Mouse (Mus musculus) liver, embryonic 15.5 days (tissue): ENCODE results near the gene Sesn3. TPM values are rescaled to one million over a fixed set of nuclear protein-coding genes. Genes with fewer than 3 reads are reported as not detected.
A peak's percentile ranks its signal among the peaks of the same experiment; 100 is the strongest.

Experiments used
- ATAC-seq: fragments of 200-750 bp; cut with Nextera tagmentation; 2 replicates; pipeline ENCODE4 v1.8.0; 2017; ENCODE audit warnings: moderate number of reproducible peaks, mild to moderate bottlenecking, moderate library complexity; ENCODE audit not compliant: insufficient read depth
- H3K27ac ChIP-seq: fragments of 300-500 bp; sonication (generic); replicated peaks from 2 replicates; pipeline ENCODE4 v1.5.1; 2015; ENCODE audit warnings: mild to moderate bottlenecking, inconsistent platforms
- H3K27me3 ChIP-seq: fragments of 300-500 bp; sonication (generic); 2 replicates; pipeline ENCODE4 v1.6.1; 2015; ENCODE audit warnings: mild to moderate bottlenecking, inconsistent platforms
- H3K36me3 ChIP-seq: fragments of 300-500 bp; sonication (generic); replicated peaks from 2 replicates; pipeline ENCODE4 v1.6.1; 2015; ENCODE audit warnings: moderate library complexity, mild to moderate bottlenecking, inconsistent platforms
- H3K4me1 ChIP-seq: fragments of 300-500 bp; sonication (generic); replicated peaks from 2 replicates; pipeline ENCODE4 v1.6.1; 2015; ENCODE audit warnings: inconsistent platforms
- H3K4me2 ChIP-seq: fragments of 300-500 bp; sonication (generic); 2 replicates; pipeline ENCODE4 v1.6.1; 2015; ENCODE audit warnings: moderate library complexity, mild to moderate bottlenecking, inconsistent platforms
- H3K4me3 ChIP-seq: fragments of 300-500 bp; sonication (generic); replicated peaks from 2 replicates; pipeline ENCODE4 v1.5.1; 2015; ENCODE audit warnings: mild to moderate bottlenecking, inconsistent platforms
- H3K9ac ChIP-seq: fragments of 300-500 bp; sonication (generic); 2 replicates; pipeline ENCODE4 v1.6.1; 2015; ENCODE audit warnings: moderate library complexity, mild to moderate bottlenecking, inconsistent platforms
- H3K9me3 ChIP-seq: fragments of 300-500 bp; sonication (generic); replicated peaks from 2 replicates; pipeline ENCODE4 v1.6.1; 2016; ENCODE audit warnings: inconsistent platforms
- WGBS: fragments of 180-500 bp; shearing (Covaris S2); methylation state at CpG from one replicate; pipeline ENCODE4 v1.1.7; 2015; ENCODE audit warnings: mixed read lengths; ENCODE audit not compliant: insufficient replicate concordance; 5-methylcytosine and 5-hydroxymethylcytosine counted together
- polyA plus RNA-seq: library from polyadenylated mRNA; unstranded; fragments of >200 nt; fragmentation: Nextera tagmentation; extraction: Ambion mirVana; gene quantifications from 2 replicates; pipeline ENCODE4 v1.2.1, GENCODE M21; 2015

Sesn3 gene
- polyA plus RNA-seq, 1 experiment from 2014 or later = 1.5 TPM

- H3K4me3 ChIP-seq = no peak overlapping the region
- no peak overlapping the region for H3K9ac ChIP-seq
- 54% methylated on average over 3 of the region's 3 CpGs for WGBS
- H3K9me3 ChIP-seq = no peaks in the 10 kb centered on the region
- H3K4me1 ChIP-seq = 0 out of 2 replicates have a peak, but pooled peaks cover 4% of the 10 kb centered on the region
- no peaks in the 10 kb centered on the region for H3K27me3 ChIP-seq
- ATAC-seq = no peak
- H3K27ac ChIP-seq = no peak overlapping the region
- no peaks in the 10 kb centered on the region for H3K36me3 ChIP-seq
- no peak overlapping the region for H3K4me2 ChIP-seq
Observed at GRCm38 (mm10) chr9:14248209-14248596, 26.7 kb upstream of the Sesn3 start.

DNA sequence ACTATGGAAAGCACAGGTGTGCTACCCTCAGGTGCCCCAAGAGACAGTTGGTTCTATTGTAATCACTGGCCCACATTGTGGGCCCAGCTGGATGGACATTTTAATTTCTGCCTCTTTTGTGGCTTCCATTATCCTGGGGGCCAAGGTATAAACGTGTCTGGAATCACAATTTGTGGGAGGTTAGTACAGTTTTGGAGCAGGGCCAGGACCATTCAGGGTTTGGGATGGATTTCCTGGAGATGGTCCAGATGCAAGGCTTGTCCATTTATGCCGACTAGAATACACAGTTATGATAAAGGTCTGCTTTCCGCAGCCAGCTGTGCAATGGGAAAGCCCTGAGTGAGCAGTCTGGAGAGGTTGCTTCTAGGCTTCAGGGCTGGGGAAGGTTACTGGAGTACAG lies 13.7 kb upstream of the Sesn3 start:
- Histone ChIP-seq H3K4me1 (no peaks in the 10 kb centered on the region), H3K27me3 (no peaks in the 10 kb centered on the region), H3K4me2 (no peak overlapping the region), H3K9ac (no peak overlapping the region), H3K36me3 (no peaks in the 10 kb centered on the region), H3K9me3 (no peaks in the 10 kb centered on the region), H3K27ac (no peak overlapping the region), H3K4me3 (no peak overlapping the region)
- ATAC-seq = no peak
- 37% methylated on average over 3 of the region's 3 CpGs for WGBS

DNA sequence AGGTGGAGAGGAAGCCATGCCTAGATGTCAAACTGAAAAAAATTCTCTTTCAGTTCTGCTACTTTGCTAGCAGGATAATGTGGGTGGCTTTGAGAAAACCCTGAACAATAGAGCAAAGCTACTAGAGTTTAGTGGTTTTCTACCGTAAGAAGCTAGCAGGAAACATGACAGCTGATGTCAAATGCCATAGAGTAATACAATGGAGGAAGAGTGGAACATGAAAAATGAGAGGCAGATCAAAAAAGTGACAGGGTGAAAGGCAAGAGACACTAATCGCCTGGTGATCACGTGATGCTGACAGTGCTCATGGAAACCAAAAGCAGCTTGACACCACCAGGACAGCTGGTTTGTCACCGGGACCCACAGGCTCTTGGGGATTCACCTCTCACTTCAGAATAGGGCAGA lies 12.3 kb upstream of the Sesn3 start:
- Histone ChIP-seq H3K9me3 (no peaks in the 10 kb centered on the region), H3K4me1 (no peaks in the 10 kb centered on the region), H3K4me3 (no peak overlapping the region), H3K36me3 (no peaks in the 10 kb centered on the region), H3K9ac (no peak overlapping the region), H3K27me3 (no peaks in the 10 kb centered on the region), H3K4me2 (no peak overlapping the region), H3K27ac (no peak overlapping the region)
- ATAC-seq = no peak
- 44% methylated on average over 4 of the region's 4 CpGs for WGBS

GRCm38 (mm10) chr9:14266470-14266869 lies 8.4 kb upstream of the Sesn3 start:
- WGBS = 31% methylated on average over 2 of the region's 2 CpGs
- Histone ChIP-seq H3K4me2 (no peak overlapping the region), H3K27me3 (no peaks in the 10 kb centered on the region), H3K36me3 (no peaks in the 10 kb centered on the region), H3K27ac (no peak overlapping the region), H3K4me3 (no peak overlapping the region), H3K9ac (no peak overlapping the region), H3K4me1 (no peaks in the 10 kb centered on the region), H3K9me3 (no peaks in the 10 kb centered on the region)
- ATAC-seq = no peak

GRCm38 (mm10) chr9:14268578-14268977 lies 6.3 kb upstream of the Sesn3 start:
- H3K27ac ChIP-seq = no peak overlapping the region
- no peak overlapping the region for H3K4me3 ChIP-seq
- WGBS = 41% methylated on average over 2 of the region's 2 CpGs
- ATAC-seq = no peak
- H3K4me2 ChIP-seq = no peak overlapping the region
- no peaks in the 10 kb centered on the region for H3K4me1 ChIP-seq
- no peaks in the 10 kb centered on the region for H3K36me3 ChIP-seq
- no peaks in the 10 kb centered on the region for H3K27me3 ChIP-seq
- H3K9me3 ChIP-seq = no peaks in the 10 kb centered on the region
- H3K9ac ChIP-seq = no peak overlapping the region

DNA sequence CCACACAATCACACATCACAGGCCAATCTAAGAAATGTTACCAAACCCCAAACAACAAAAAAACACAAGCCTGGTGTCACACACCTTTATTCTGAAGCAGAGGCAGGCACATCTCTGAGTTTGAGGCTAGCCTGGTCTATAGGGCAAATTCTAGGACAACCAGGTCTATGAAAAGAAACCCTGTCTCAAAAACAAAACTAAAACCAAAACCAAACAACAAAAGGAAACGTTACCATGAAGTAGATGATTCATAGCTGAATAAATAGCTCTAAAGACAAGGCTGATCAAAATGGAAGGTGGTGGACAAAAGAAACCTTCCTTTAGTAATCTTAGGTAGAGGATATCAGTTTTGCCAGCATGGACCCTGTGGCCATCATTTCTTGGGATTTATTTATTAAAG lies 1.9 kb upstream of the Sesn3 start:
- peaks cover 25% of the 10 kb centered on the region for H3K27me3 ChIP-seq
- no peak overlapping the region for H3K27ac ChIP-seq
- no peak overlapping the region for H3K4me2 ChIP-seq
- H3K9me3 ChIP-seq = no peaks in the 10 kb centered on the region
- no peak overlapping the region for H3K4me3 ChIP-seq
- WGBS = 54% methylated on average over 1 of the region's 1 CpGs
- ATAC-seq = no peak
- peaks cover 26% of the 10 kb centered on the region for H3K4me1 ChIP-seq
- H3K36me3 ChIP-seq = no peaks in the 10 kb centered on the region
- no peak overlapping the region for H3K9ac ChIP-seq

GRCm38 (mm10) chr9:14274586-14274985 lies 281 bp upstream of the Sesn3 start:
- H3K4me1 ChIP-seq = peaks cover 26% of the 10 kb centered on the region
- H3K27me3 ChIP-seq = peaks cover 31% of the 10 kb centered on the region
- H3K9me3 ChIP-seq = no peaks in the 10 kb centered on the region
- no peaks in the 10 kb centered on the region for H3K36me3 ChIP-seq
- 0 out of 2 replicates have a peak overlapping the region, but pooled peaks have one; percentile 32 for H3K9ac ChIP-seq
- no peak for ATAC-seq
- H3K4me3 ChIP-seq = no peak overlapping the region
- H3K4me2 ChIP-seq = peak overlapping the region; percentile 87
- 40% methylated on average over 5 of the region's 5 CpGs for WGBS
- H3K27ac ChIP-seq = peak overlapping the region; percentile 53; the same call in 1 of the 2 replicates

DNA sequence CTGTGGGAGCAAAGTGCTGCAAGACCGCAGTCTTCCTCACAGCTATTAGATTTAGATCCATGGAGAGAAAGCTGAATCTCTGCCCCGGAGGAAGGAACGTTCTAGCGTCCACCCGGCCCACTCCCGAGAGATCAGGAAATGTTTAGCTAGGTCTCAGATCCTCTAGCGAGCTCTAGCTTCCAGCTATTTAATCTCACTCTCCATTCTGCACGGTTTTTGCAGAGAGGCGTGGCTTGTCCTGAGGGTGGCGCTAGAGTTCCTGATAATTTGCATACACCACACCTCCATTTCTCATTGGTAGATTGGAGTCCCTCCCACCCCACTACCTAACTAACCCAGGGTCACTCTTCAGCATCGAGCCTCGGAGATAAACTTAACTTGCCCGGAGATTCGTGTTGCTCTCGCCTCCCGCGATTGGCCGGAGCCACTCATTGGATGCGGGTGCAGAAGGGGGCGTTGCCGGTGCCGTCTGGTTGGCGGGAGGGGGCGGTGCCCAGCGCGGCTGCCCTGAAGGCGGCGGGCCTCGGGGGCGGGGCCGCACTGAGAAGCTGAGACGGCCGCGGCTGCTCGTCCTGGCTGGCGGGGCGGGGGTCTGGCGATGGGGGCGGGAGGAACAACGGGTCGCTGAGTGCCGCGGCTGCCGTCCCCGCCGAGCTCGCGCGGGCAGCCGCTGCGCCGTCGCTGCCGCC lies 1.1 kb downstream of the Sesn3 start:
- whole genome bisulfite sequencing = under 1% methylated on average over 53 of the region's 54 CpGs
- Histone ChIP-seq H3K36me3 (no peaks in the 10 kb centered on the region), H3K9ac (peak overlapping the region; percentile 27), H3K4me2 (peak overlapping the region; percentile 87), H3K9me3 (no peaks in the 10 kb centered on the region), H3K27me3 (peaks cover 31% of the 10 kb centered on the region), H3K4me1 (peaks cover 26% of the 10 kb centered on the region), H3K27ac (peak overlapping the region; percentile 63), H3K4me3 (peak overlapping the region; percentile 65)
- peak; percentile 97 for ATAC-seq

- ATAC-seq = peak; percentile 20
- under 1% methylated on average over 61 of the region's 61 CpGs for WGBS
Observed at GRCm38 (mm10) chr9:14276481-14277287, 1.8 kb downstream of the Sesn3 start.

GRCm38 (mm10) chr9:14277365-14277991 lies 2.6 kb downstream of the Sesn3 start:
- peaks cover 31% of the 10 kb centered on the region for H3K27me3 ChIP-seq
- peaks cover 26% of the 10 kb centered on the region for H3K4me1 ChIP-seq
- WGBS = 9% methylated on average over 7 of the region's 7 CpGs
- H3K9me3 ChIP-seq = no peaks in the 10 kb centered on the region
- peak overlapping the region; percentile 87 for H3K4me2 ChIP-seq
- no peak overlapping the region for H3K9ac ChIP-seq
- no peak for ATAC-seq
- no peaks in the 10 kb centered on the region for H3K36me3 ChIP-seq
- H3K4me3 ChIP-seq = peak overlapping the region; percentile 65
- no peak overlapping the region for H3K27ac ChIP-seq

More at GRCm38 (mm10) chr9:14276481-14277287, 1.8 kb downstream of the Sesn3 start:
- Histone ChIP-seq H3K27ac (peak overlapping the region; percentile 53), H3K9ac (peak overlapping the region; percentile 27), H3K4me1 (peaks cover 26% of the 10 kb centered on the region), H3K27me3 (peaks cover 31% of the 10 kb centered on the region), H3K36me3 (no peaks in the 10 kb centered on the region), H3K4me2 (peak overlapping the region; percentile 87), H3K9me3 (no peaks in the 10 kb centered on the region), H3K4me3 (peak overlapping the region; percentile 65)

DNA sequence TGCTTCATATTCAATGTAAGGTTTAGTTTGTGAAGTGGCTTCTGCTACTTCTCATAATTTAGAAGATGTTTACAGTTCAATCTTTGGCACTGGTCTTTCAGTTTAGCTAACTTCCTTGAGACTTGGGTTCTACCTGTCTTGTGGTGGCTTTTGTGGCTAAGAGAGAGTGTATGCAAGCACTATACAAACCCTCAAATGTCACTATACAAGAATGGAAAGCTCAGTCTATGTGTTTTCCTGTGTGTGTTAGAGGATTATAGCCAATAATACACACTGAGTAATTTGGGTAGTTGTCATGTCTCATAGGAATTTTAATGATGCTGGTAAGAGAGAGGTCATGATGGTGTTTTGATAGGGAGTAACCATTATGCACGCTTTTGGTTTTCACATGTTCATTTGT lies 5.8 kb downstream of the Sesn3 start:
- no peak for ATAC-seq
- Histone ChIP-seq H3K27ac (no peak overlapping the region), H3K36me3 (no peaks in the 10 kb centered on the region), H3K4me2 (no peak overlapping the region), H3K27me3 (peaks cover 26% of the 10 kb centered on the region), H3K4me3 (no peak overlapping the region), H3K9me3 (no peaks in the 10 kb centered on the region), H3K9ac (no peak overlapping the region), H3K4me1 (peaks cover 18% of the 10 kb centered on the region)
- WGBS = 62% methylated on average over 1 of the region's 1 CpGs
